Mouse (Mus musculus) adrenal gland, postnatal 14 days (tissue): ENCODE results near the gene Epha1. TPM values are rescaled to one million over a fixed set of nuclear protein-coding genes. Genes with fewer than 3 reads are reported as not detected.

Source experiments
- DNase-seq: peaks from one replicate; pipeline ENCODE4 v3.0.0; 2021; ENCODE audit warnings: mixed read lengths
- total RNA-seq: library from RNA; stranded (reverse); gene quantifications from 2 replicates; pipeline ENCODE4 v1.2.3, GENCODE M21; 2021

The Epha1 gene
- total RNA-seq, 1 experiment from 2014 or later = 3.6 TPM

- DNase-seq = no peak
Observed at GRCm38 (mm10) chr6:42373669-42374430, 782 bp upstream of the Epha1 start.

- no peak for DNase-seq
Observed at GRCm38 (mm10) chr6:42372421-42372815, 650 bp downstream of the Epha1 start.

GRCm38 (mm10) chr6:42372001-42372400 lies 1.1 kb downstream of the Epha1 start:
- no peak for DNase-seq

GRCm38 (mm10) chr6:42370630-42371363 lies 2.3 kb downstream of the Epha1 start:
- no peak for DNase-seq

- no peak for DNase-seq
Observed at GRCm38 (mm10) chr6:42369870-42370269, 3.2 kb downstream of the Epha1 start.

GRCm38 (mm10) chr6:42365215-42365614 lies 7.9 kb downstream of the Epha1 start:
- DNase-seq = no peak

GRCm38 (mm10) chr6:42364607-42365006 lies 8.5 kb downstream of the Epha1 start:
- no peak for DNase-seq

- DNase-seq = no peak
Observed at GRCm38 (mm10) chr6:42364066-42364465, 9.0 kb downstream of the Epha1 start.

- no peak for DNase-seq
Observed at GRCm38 (mm10) chr6:42362974-42363373, 10.1 kb downstream of the Epha1 start.

GRCm38 (mm10) chr6:42362497-42362896 lies 10.6 kb downstream of the Epha1 start:
- no peak for DNase-seq

- DNase-seq = no peak
Observed at GRCm38 (mm10) chr6:42362074-42362473, 11.0 kb downstream of the Epha1 start.

GRCm38 (mm10) chr6:42361041-42361895 lies 11.8 kb downstream of the Epha1 start:
- DNase-seq = no peak

- DNase-seq = no peak
Observed at GRCm38 (mm10) chr6:42360231-42360840, 12.7 kb downstream of the Epha1 start.

- DNase-seq = no peak
Observed at GRCm38 (mm10) chr6:42359364-42360147, 13.5 kb downstream of the Epha1 start.

GRCm38 (mm10) chr6:42358901-42359300 lies 14.2 kb downstream of the Epha1 start:
- no peak for DNase-seq

- DNase-seq = no peak
Observed at GRCm38 (mm10) chr6:42357901-42358300, 15.2 kb downstream of the Epha1 start.

- no peak for DNase-seq
Observed at GRCm38 (mm10) chr6:42356913-42357312, 16.2 kb downstream of the Epha1 start.

- DNase-seq = no peak
Observed at GRCm38 (mm10) chr6:42355794-42356600, 17.1 kb downstream of the Epha1 start.

- no peak for DNase-seq
Observed at GRCm38 (mm10) chr6:42355366-42355765, 17.7 kb downstream of the Epha1 start.
